12 mouse cellular contexts compared by ENCODE assay signal in the genomic region with DNA sequence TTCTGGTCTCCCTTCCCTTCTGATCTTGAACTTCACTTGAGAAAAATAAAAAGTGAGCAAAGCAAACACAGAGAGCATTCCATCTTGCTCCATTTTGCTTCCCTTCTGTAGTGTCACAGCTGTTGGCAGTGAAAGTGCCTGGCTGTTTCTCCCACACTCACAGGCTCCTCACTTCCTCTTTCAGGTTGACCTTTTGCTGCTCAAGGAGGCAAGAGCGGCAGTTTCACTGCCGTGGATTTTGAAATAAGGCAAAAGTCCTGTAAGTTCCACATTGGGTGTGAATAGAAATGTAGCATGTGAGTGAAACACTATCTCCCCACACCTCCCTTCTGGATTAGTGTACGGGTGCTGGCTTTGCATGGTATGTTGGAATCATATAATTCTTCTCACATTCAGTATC.
DNase-seq lines count a peak whose midpoint lies in the region; ATAC-seq and TF ChIP-seq lines count a peak whose summit lies in the region.
"Had no signal": no experiment of that assay in that cellular context is flagged by ENCODE, and none has a peak within 500 bp of the region (broad histone marks: within the 10 kb centered on the region; RNA-seq: fewer than 3 reads in every experiment).

No protein-coding gene starts in this region.

- no peak overlapping the region for H3K27ac ChIP-seq in kidney, adult 2 months (ENCODE audit: insufficient read depth, low read depth, low read length)
- H3K27ac ChIP-seq in kidney, embryonic 14.5 days (ENCODE audit: low read depth, low read length), result no peak overlapping the region
- H3K27ac ChIP-seq in embryonic fibroblast, embryonic 13.5 days (ENCODE audit: insufficient read depth, low read length), result peak overlapping the region; percentile 41
- H3K27ac ChIP-seq: limb, embryonic 13.5 days; neural tube, embryonic 12.5 days had no signal

- DNase-seq in kidney, adult 2 months, result peak; percentile 23
- DNase-seq in CD4-positive, CD25-positive, alpha-beta regulatory T cell, adult 2 months (ENCODE audit: low read depth, low spot score), result peak; percentile 40
- DNase-seq in lung, postnatal 14 days, result peak; percentile 24
- DNase-seq in neural tube, embryonic 10.5 days (ENCODE audit: extremely low spot score, low spot score), result no peak
- DNase-seq in right cerebral cortex, postnatal 14 days, result no peak
- DNase-seq in left cerebral cortex, postnatal 4 days, result no peak
- DNase-seq: cerebellum, postnatal 14 days; forebrain, postnatal 0 days had no signal

- H3K36me3 ChIP-seq in kidney, adult 2 months (ENCODE audit: control insufficient read depth, insufficient read depth, low read length), result no peaks in the 10 kb centered on the region
- H3K36me3 ChIP-seq in kidney, embryonic 14.5 days (ENCODE audit: control insufficient read depth, insufficient read depth, low read length), result no peaks in the 10 kb centered on the region
- H3K36me3 ChIP-seq: limb, embryonic 13.5 days; neural tube, embryonic 12.5 days had no signal

- H3K4me1 ChIP-seq in kidney, adult 2 months (ENCODE audit: control insufficient read depth, insufficient read depth, low read length), result no peaks in the 10 kb centered on the region
- peaks cover 7% of the 10 kb centered on the region; the same call in 1 of the 2 replicates for H3K4me1 ChIP-seq in kidney, embryonic 14.5 days (ENCODE audit: control insufficient read depth, insufficient read depth, low read length)
- H3K4me1 ChIP-seq in embryonic fibroblast, embryonic 13.5 days (ENCODE audit: control insufficient read depth, insufficient read depth, low read length), result peaks cover 4% of the 10 kb centered on the region; the same call in 1 of the 2 replicates
- H3K4me1 ChIP-seq: neural tube, embryonic 12.5 days had no signal

- no peak; the same call in 1 of the 2 replicates for ATAC-seq in kidney, embryonic 14.5 days (ENCODE audit: low FRiP score, low TSS enrichment)
- ATAC-seq: forebrain, postnatal 0 days had no signal

- no peak overlapping the region for H3K9ac ChIP-seq in kidney, embryonic 14.5 days (ENCODE audit: low read depth, low read length)
- H3K9ac ChIP-seq: forebrain, postnatal 0 days; limb, embryonic 13.5 days; neural tube, embryonic 12.5 days had no signal

- 20% methylated on average over 3 of the region's 3 CpGs for WGBS in kidney, adult 2 months
- 16% methylated on average over 3 of the region's 3 CpGs for WGBS in kidney, embryonic 14.5 days

- no peak for TF ChIP-seq POLR2A in kidney, adult 2 months (IDR thresholded peaks at IDR 0.05; ENCODE audit: low read depth, low read length)
- no peak for TF ChIP-seq POLR2A in embryonic fibroblast, embryonic 13.5 days (IDR thresholded peaks at IDR 0.05; ENCODE audit: low read depth, low read length)

- no peak overlapping the region for H3K4me2 ChIP-seq in kidney, embryonic 14.5 days (replicated peaks; ENCODE audit: low read depth, low read length)
- H3K4me2 ChIP-seq: limb, embryonic 13.5 days; neural tube, embryonic 12.5 days had no signal

- H3K4me3 ChIP-seq in kidney, adult 2 months (ENCODE audit: insufficient read depth, low read depth, low read length), result no peak overlapping the region
- H3K4me3 ChIP-seq in kidney, embryonic 14.5 days (ENCODE audit: low read length), result no peak overlapping the region
- no peak overlapping the region for H3K4me3 ChIP-seq in embryonic fibroblast, embryonic 13.5 days (ENCODE audit: insufficient read depth, low read length)
- H3K4me3 ChIP-seq: limb, embryonic 13.5 days; neural tube, embryonic 12.5 days had no signal

- H3K9me3 ChIP-seq in kidney, embryonic 14.5 days (ENCODE audit: control insufficient read depth, low read length), result no peaks in the 10 kb centered on the region
- H3K9me3 ChIP-seq: limb, embryonic 13.5 days; neural tube, embryonic 12.5 days had no signal

- intact Hi-C loops in left cerebral cortex, postnatal 4 days (cut with DNase I), result no loop called here

- H3K27me3 ChIP-seq in kidney, adult 2 months (replicated peaks; ENCODE audit: control insufficient read depth, insufficient read depth, low read length), result no peaks in the 10 kb centered on the region; the same call in 1 of the 2 replicates
- H3K27me3 ChIP-seq in kidney, embryonic 14.5 days (ENCODE audit: control insufficient read depth, insufficient read depth, low read length), result no peaks in the 10 kb centered on the region
- H3K27me3 ChIP-seq: limb, embryonic 13.5 days; neural tube, embryonic 12.5 days had no signal

- no peak for TF ChIP-seq CTCF in kidney, adult 2 months (conservative IDR thresholded peaks at IDR 0.05; ENCODE audit: insufficient read depth, insufficient read length, low read depth, low read length)
- TF ChIP-seq CTCF in embryonic fibroblast, embryonic 13.5 days (IDR thresholded peaks at IDR 0.05; ENCODE audit: borderline replicate concordance, insufficient read depth, low read length), result no peak

Comparison
In these comparisons a context has a peak if more than half of its experiments do, and no peak if none do; other contexts are left out.
1. DNase-seq: peak in kidney, adult 2 months (single experiment), CD4-positive, CD25-positive, alpha-beta regulatory T cell, adult 2 months (single experiment) and lung, postnatal 14 days (single experiment); none in neural tube, embryonic 10.5 days (single experiment), right cerebral cortex, postnatal 14 days (single experiment) and left cerebral cortex, postnatal 4 days (single experiment).